Mouse (Mus musculus): ENCODE results near the gene Cdk6. TPM values are rescaled to one million over a fixed set of nuclear protein-coding genes. Genes with fewer than 3 reads are reported as not detected.

Gene Cdk6
- polyA plus RNA-seq, 1 experiment from 2014 or later: 16.0 TPM

DNA sequence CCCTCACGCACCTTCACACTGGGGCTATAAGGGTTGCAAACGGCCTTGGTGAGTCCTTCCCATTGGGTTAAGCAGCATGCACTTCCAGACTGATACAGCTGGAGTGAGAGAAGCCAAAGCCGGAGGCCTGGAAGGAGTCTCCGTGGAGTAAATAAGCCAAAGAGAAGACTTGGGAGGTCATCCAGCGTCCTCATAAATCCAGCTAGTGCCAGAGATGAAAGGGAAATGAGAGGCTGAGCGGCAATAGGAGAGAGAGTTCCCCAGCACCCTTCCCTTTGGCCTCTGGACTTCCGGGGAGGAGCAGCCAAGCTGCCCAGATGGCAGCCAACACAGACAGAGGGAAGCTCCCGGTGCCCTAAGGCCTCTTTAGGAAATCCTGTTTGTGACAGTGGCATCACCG lies 149.8 kb downstream of the Cdk6 start:
- no peaks in the 10 kb centered on the region for H3K27me3 ChIP-seq (ENCODE audit: control insufficient read depth, insufficient read depth, low read depth, low read length)
- ATAC-seq (ENCODE audit: low read depth): peak; percentile 60
- WGBS (ENCODE audit: insufficient replicate concordance): 47% methylated on average over 9 of the region's 9 CpGs
- no peaks in the 10 kb centered on the region for H3K36me3 ChIP-seq (ENCODE audit: control insufficient read depth, insufficient read depth)
- H3K27ac ChIP-seq (ENCODE audit: low read length): peak overlapping the region; percentile 72
- no peaks in the 10 kb centered on the region for H3K9me3 ChIP-seq (replicated peaks; ENCODE audit: control insufficient read depth, low read length)
- H3K9ac ChIP-seq (ENCODE audit: low read depth, low read length): no peak overlapping the region
- peak overlapping the region; percentile 2; the same call in 1 of the 2 replicates for H3K4me3 ChIP-seq (ENCODE audit: low read depth, low read length)
- no peak overlapping the region for H3K4me2 ChIP-seq (ENCODE audit: low read depth, low read length)
- H3K4me1 ChIP-seq (ENCODE audit: control insufficient read depth, low read depth, low read length): peaks cover 13% of the 10 kb centered on the region

DNA sequence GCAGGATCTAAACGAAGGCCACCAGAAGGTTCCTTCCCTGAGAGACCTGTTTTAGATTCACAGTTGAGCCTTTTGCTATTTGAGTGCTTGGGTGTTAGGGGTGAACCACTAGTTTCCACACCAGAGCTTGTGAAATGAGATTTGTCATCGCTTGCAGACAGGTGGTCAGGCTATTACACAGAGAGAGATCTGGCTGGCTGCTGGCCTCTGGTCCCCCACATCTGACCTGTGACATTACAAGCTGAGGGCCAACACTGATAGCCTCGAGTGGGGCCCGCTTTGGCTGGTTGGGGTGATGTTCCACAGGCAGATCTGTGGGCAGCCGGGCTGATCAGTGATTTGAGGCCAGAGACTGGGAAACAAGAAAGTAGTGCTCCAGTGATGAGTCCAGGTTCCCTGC lies 150.6 kb downstream of the Cdk6 start:
- H3K27ac ChIP-seq (ENCODE audit: low read length): peak overlapping the region; percentile 72
- 0 out of 2 replicates have a peak overlapping the region, but pooled peaks have one; percentile 9 for H3K4me2 ChIP-seq (ENCODE audit: low read depth, low read length)
- WGBS (ENCODE audit: insufficient replicate concordance): 48% methylated on average over 5 of the region's 5 CpGs
- no peaks in the 10 kb centered on the region for H3K36me3 ChIP-seq (ENCODE audit: control insufficient read depth, insufficient read depth)
- no peaks in the 10 kb centered on the region for H3K27me3 ChIP-seq (ENCODE audit: control insufficient read depth, insufficient read depth, low read depth, low read length)
- H3K9me3 ChIP-seq (replicated peaks; ENCODE audit: control insufficient read depth, low read length): no peaks in the 10 kb centered on the region
- H3K4me3 ChIP-seq (ENCODE audit: low read depth, low read length): no peak overlapping the region
- no peak overlapping the region for H3K9ac ChIP-seq (ENCODE audit: low read depth, low read length)
- 0 out of 2 replicates have a peak, but pooled peaks have one; percentile 17 for ATAC-seq (ENCODE audit: low read depth)
- peaks cover 13% of the 10 kb centered on the region for H3K4me1 ChIP-seq (ENCODE audit: control insufficient read depth, low read depth, low read length)

DNA sequence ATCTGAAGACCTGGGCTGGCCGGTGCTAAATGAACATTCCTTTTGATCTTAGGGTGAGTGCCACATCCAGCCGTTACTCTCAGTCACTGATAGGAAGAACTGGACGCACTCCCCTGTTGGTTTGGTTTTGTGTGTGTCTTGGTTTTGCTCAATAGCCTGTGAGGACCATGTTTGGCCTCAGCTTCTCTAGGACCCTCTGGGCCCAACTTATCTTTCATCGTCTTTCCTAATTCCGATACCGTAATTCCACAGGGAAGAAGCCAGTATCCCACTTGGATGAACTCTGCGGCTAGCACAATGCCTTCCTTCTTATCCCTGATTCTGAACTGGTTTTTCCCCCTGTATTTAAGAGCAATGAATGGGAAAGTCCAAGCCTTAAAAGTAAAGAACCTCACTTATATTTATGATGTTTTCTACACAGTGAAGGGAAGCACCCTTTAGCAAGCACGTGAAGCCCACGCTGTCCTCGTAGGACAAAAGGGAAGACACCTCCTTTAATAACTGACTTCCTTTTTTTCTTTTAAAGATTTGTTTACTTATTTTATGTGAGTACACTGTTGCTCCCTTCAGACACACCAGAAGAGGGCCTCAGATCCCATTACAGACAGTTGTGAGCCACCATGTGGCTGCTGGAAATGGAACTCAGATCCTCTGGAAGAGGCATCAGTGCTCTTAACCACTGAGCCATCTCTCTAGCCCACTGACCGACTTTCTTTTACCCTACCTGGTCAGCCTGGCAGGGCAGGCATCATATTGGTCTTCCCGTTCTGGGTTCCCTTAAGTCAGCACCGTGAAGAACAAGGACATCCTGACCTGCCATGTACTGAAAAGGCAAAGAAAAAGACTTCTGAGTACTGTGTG lies 151.7 kb downstream of the Cdk6 start:
- H3K36me3 ChIP-seq (ENCODE audit: control insufficient read depth, insufficient read depth): no peaks in the 10 kb centered on the region
- H3K27me3 ChIP-seq (ENCODE audit: control insufficient read depth, insufficient read depth, low read depth, low read length): no peaks in the 10 kb centered on the region
- no peak overlapping the region for H3K27ac ChIP-seq (ENCODE audit: low read length)
- no peak overlapping the region for H3K4me3 ChIP-seq (ENCODE audit: low read depth, low read length)
- peaks cover 13% of the 10 kb centered on the region for H3K4me1 ChIP-seq (ENCODE audit: control insufficient read depth, low read depth, low read length)
- no peak for ATAC-seq (ENCODE audit: low read depth)
- whole genome bisulfite sequencing (ENCODE audit: insufficient replicate concordance): 71% methylated on average over 13 of the region's 13 CpGs
- H3K9me3 ChIP-seq (replicated peaks; ENCODE audit: control insufficient read depth, low read length): no peaks in the 10 kb centered on the region
- no peak overlapping the region for H3K4me2 ChIP-seq (ENCODE audit: low read depth, low read length)
- no peak overlapping the region for H3K9ac ChIP-seq (ENCODE audit: low read depth, low read length)

- no peak overlapping the region for H3K9ac ChIP-seq (ENCODE audit: low read depth, low read length)
- ATAC-seq (ENCODE audit: low read depth): no peak
- no peaks in the 10 kb centered on the region for H3K27me3 ChIP-seq (ENCODE audit: control insufficient read depth, insufficient read depth, low read depth, low read length)
- H3K36me3 ChIP-seq (ENCODE audit: control insufficient read depth, insufficient read depth): no peaks in the 10 kb centered on the region
- no peak overlapping the region for H3K4me2 ChIP-seq (ENCODE audit: low read depth, low read length)
- no peaks in the 10 kb centered on the region for H3K9me3 ChIP-seq (replicated peaks; ENCODE audit: control insufficient read depth, low read length)
- H3K4me3 ChIP-seq (ENCODE audit: low read depth, low read length): no peak overlapping the region
- no peak overlapping the region for H3K27ac ChIP-seq (ENCODE audit: low read length)
- H3K4me1 ChIP-seq (ENCODE audit: control insufficient read depth, low read depth, low read length): peaks cover 10% of the 10 kb centered on the region
- 71% methylated on average over 9 of the region's 9 CpGs for WGBS (ENCODE audit: insufficient replicate concordance)
These were observed 152.7 kb downstream of the Cdk6 start for GRCm38 (mm10) chr5:3493968-3494367.

- H3K9ac ChIP-seq (ENCODE audit: low read depth, low read length): no peak overlapping the region
- H3K4me2 ChIP-seq (ENCODE audit: low read depth, low read length): no peak overlapping the region
- H3K27me3 ChIP-seq (ENCODE audit: control insufficient read depth, insufficient read depth, low read depth, low read length): no peaks in the 10 kb centered on the region
- peaks cover 10% of the 10 kb centered on the region for H3K4me1 ChIP-seq (ENCODE audit: control insufficient read depth, low read depth, low read length)
- WGBS (ENCODE audit: insufficient replicate concordance): 56% methylated on average over 8 of the region's 8 CpGs
- H3K36me3 ChIP-seq (ENCODE audit: control insufficient read depth, insufficient read depth): no peaks in the 10 kb centered on the region
- no peak overlapping the region for H3K4me3 ChIP-seq (ENCODE audit: low read depth, low read length)
- no peak for ATAC-seq (ENCODE audit: low read depth)
- no peak overlapping the region for H3K27ac ChIP-seq (ENCODE audit: low read length)
- no peaks in the 10 kb centered on the region for H3K9me3 ChIP-seq (replicated peaks; ENCODE audit: control insufficient read depth, low read length)
These were observed 153.3 kb downstream of the Cdk6 start for GRCm38 (mm10) chr5:3494452-3495187.

GRCm38 (mm10) chr5:3497505-3497925 lies 156.2 kb downstream of the Cdk6 start:
- H3K27ac ChIP-seq (ENCODE audit: low read length): no peak overlapping the region
- ATAC-seq (ENCODE audit: low read depth): no peak

DNA sequence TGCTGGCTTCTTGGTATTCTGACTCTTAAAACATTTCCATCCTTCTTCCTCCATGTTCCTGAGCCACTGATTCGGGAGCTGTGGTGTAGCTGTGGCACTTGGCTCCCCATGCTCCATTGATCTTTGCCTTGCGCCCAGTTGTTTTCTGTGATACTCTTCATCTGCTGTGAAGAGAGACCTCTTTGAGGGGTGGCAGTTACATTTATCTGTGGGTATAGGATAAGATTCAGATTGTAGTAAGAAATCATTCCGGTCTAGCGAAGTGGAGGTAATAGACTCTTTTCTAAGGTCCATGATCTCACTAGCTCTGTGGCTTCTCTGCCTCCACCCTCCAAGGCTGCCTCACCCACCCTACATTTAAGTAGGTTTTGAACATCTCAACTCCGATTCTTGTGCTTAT lies 159.0 kb downstream of the Cdk6 start:
- no peaks in the 10 kb centered on the region for H3K9me3 ChIP-seq (replicated peaks; ENCODE audit: control insufficient read depth, low read length)
- H3K9ac ChIP-seq (ENCODE audit: low read depth, low read length): no peak overlapping the region
- H3K27me3 ChIP-seq (ENCODE audit: control insufficient read depth, insufficient read depth, low read depth, low read length): no peaks in the 10 kb centered on the region
- H3K4me3 ChIP-seq (ENCODE audit: low read depth, low read length): no peak overlapping the region
- WGBS (ENCODE audit: insufficient replicate concordance): 59% methylated on average over 5 of the region's 5 CpGs
- ATAC-seq (ENCODE audit: low read depth): no peak
- H3K27ac ChIP-seq (ENCODE audit: low read length): no peak overlapping the region
- H3K36me3 ChIP-seq (ENCODE audit: control insufficient read depth, insufficient read depth): no peaks in the 10 kb centered on the region
- no peak overlapping the region for H3K4me2 ChIP-seq (ENCODE audit: low read depth, low read length)
- peaks cover 34% of the 10 kb centered on the region for H3K4me1 ChIP-seq (ENCODE audit: control insufficient read depth, low read depth, low read length)

More at GRCm38 (mm10) chr5:3497505-3497925, 156.2 kb downstream of the Cdk6 start:
- no peaks in the 10 kb centered on the region for H3K9me3 ChIP-seq (replicated peaks; ENCODE audit: control insufficient read depth, low read length)
- no peaks in the 10 kb centered on the region for H3K27me3 ChIP-seq (ENCODE audit: control insufficient read depth, insufficient read depth, low read depth, low read length)
- 29% methylated on average over 5 of the region's 5 CpGs for WGBS (ENCODE audit: insufficient replicate concordance)
- H3K36me3 ChIP-seq (ENCODE audit: control insufficient read depth, insufficient read depth): no peaks in the 10 kb centered on the region
- H3K4me3 ChIP-seq (ENCODE audit: low read depth, low read length): no peak overlapping the region
- no peak overlapping the region for H3K9ac ChIP-seq (ENCODE audit: low read depth, low read length)
- H3K4me2 ChIP-seq (ENCODE audit: low read depth, low read length): no peak overlapping the region
- H3K4me1 ChIP-seq (ENCODE audit: control insufficient read depth, low read depth, low read length): peaks cover 17% of the 10 kb centered on the region

DNA sequence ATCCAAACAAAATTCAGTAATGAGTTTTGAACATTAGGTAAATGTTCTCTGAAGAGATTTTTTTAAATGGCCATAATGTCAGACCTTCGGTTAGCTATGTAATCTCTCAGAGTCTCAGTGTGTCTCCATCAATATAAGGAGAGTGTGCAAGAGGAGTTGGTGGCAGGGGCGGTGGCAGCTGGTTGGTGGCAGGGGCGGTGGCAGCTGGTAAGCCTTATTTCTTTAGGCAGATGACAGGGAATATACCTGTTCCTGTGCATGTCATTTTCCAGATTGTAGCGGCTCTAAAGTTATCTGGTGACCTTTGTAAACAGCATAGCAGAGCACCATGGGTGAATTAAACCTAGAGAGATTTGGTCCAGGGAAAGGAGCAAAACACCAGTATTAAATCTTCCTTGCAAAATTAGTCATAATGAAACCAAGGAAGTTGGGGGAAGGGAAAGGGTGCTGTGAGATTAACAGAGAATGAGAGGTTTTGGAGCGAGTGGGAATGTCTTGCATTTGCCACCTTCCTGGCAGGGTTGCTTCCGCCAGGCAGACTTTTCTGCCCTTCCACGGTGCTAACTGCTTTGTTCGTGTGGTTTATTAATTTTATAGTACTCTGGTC lies 159.8 kb downstream of the Cdk6 start:
- Histone ChIP-seq H3K4me3 (ENCODE audit: low read depth, low read length) (peak overlapping the region; percentile 16; the same call in 1 of the 2 replicates), H3K9me3 (replicated peaks; ENCODE audit: control insufficient read depth, low read length) (no peaks in the 10 kb centered on the region), H3K27ac (ENCODE audit: low read length) (peak overlapping the region; percentile 57), H3K4me2 (ENCODE audit: low read depth, low read length) (peak overlapping the region; percentile 41), H3K9ac (ENCODE audit: low read depth, low read length) (peak overlapping the region; percentile 29; the same call in 1 of the 2 replicates), H3K4me1 (ENCODE audit: control insufficient read depth, low read depth, low read length) (peaks cover 34% of the 10 kb centered on the region), H3K36me3 (ENCODE audit: control insufficient read depth, insufficient read depth) (no peaks in the 10 kb centered on the region), H3K27me3 (ENCODE audit: control insufficient read depth, insufficient read depth, low read depth, low read length) (no peaks in the 10 kb centered on the region)
- ATAC-seq (ENCODE audit: low read depth): no peak
- 35% methylated on average over 8 of the region's 8 CpGs for WGBS (ENCODE audit: insufficient replicate concordance)
